Mouse (Mus musculus): Measurements from ENCODE around the gene Plekhh2.
A peak's percentile ranks its signal among the peaks of the same experiment; 100 is the strongest.

Plekhh2 gene

DNA sequence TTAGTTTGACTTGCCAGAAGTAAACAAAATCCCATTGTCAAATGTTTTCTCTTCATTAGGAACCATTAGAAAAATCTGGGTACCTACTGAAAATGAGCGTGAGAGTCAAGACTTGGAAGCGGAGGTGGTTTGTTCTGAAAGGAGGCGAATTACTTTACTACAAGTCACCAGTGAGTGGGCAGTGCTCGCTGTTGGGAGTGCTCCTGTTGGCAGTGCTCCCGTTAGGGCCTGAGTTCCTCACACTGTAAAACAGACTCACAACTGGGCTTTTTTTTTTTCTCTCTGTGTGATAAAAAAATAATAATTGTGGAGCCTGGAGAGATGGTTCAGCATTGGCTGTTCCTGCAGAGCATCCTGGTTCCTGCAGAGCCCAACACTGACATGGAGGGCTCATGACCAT is 63.4 kb downstream of the Plekhh2 start:
- no peak for DNase-seq

DNA sequence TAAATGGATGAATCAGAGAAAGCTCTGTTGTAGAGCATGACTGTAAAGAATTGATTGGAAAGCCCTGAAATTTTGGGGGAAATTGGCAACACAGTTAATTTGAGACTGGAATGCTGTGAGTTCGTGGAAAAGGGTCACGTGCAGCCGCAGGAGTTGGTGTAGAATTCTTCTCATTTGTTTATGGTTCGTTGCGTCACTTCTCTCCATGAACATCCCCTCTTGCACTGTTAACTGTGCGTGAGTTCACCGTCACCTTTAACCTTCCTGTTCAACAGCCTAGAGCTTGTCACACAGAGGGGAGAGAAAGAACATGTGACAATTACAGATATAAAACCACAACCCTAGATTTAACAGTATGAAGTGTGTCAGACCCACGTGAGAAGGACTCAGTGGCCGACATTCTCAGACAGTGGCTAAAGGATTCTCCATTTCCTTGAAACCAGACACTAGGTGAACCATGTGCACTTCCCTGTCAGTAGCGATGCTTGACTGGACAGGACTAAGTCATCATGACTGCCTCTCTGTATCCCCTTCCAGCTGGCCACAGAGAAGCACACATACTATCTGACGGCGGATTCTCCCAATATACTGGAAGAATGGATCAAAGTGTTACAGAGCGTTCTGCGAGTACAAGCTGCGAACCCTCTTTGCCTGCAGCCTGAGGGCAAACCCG is 65.1 kb downstream of the Plekhh2 start:
- no peak for DNase-seq

DNA sequence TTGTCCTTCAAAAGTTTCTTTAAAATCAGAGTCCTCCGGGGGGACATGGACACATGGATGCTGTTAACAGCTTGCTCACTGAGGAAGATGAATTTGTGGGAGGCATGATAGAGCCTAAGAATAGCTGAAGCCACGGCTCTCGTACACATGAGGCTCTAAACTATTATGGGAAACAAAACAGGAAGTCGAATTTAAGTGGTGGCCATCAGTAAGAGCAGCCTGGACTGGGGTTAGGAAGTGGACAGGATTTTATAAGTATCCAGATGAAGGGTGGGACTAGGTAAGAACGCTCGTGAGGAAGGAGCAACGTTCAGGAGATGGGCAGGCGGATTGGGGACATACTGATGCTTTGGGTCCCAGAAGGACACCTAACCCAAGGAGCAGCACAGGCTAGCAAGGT is 67.6 kb downstream of the Plekhh2 start:
- no peak for DNase-seq

DNA sequence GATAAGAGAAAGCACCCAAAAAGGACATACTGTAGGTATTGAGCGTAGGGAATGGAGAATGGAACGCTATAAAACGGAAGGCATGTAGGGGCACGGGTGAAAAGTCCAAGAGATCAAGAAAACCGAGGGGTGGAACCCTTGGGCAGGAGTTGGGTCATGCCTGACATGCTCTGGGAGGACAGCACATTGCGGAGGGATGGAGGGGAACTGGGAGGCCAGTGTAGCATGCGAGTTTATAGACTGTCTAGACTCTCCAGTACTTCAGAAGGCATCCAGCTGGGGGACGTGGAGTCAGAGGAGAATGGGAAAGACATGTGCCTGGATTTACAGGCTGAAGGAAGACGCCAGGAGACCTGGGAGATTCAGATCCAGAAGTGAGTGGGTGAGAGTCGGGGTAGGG is 68.1 kb downstream of the Plekhh2 start:
- DNase-seq: no peak

DNA sequence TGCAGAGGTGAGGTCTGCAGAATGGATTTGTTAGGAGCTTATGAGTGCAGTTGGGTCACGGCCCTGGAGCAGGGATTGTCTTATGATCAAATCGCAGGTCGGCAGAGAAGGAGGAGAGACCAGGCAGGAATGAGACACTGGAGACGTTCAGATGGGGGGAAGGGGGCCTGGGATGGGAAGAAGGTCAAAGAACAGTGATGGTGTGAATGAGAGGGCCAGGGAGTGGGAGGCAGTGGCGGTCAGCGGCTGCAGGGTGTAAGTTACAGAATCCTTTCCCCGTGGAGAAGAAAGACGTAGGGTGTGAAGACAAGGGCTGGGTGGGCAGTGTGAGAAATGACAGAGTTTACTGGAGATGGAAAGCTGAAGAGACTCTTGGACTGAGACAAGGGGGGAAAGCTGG is 69.1 kb downstream of the Plekhh2 start:
- DNase-seq: no peak

DNA sequence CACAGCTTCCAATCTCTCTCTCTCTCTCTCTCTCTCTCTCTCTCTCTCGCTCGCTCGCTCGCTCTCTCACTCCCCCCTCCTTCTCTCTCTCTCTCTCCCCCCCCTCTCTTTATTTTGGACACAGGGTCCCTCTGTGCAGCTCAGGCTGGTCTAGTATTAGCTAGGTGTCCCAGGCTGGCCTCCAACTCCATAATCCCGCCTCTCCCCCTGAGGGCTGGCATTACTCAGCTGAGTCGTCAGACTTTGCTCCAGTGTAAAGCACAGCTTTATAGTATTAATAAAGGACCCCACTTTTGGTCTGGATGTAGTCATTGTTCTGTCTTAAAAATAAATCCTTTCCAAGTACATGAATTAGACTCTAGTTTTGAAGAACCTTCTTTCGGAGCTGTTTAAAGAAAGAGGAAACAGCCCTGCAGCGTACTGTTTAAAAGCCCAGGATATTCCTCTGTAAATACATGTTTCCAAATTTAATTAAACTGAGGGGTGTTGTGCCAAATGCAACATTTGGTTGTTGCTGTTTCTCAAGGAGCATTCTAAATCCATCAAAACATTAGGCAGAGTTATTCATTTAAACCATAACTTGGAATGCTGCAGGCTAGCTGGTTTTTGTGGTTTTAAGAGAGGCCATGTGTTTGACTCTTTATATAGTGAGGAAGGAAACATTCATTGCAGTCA is 70.2 kb downstream of the Plekhh2 start:
- no peak for DNase-seq

DNA sequence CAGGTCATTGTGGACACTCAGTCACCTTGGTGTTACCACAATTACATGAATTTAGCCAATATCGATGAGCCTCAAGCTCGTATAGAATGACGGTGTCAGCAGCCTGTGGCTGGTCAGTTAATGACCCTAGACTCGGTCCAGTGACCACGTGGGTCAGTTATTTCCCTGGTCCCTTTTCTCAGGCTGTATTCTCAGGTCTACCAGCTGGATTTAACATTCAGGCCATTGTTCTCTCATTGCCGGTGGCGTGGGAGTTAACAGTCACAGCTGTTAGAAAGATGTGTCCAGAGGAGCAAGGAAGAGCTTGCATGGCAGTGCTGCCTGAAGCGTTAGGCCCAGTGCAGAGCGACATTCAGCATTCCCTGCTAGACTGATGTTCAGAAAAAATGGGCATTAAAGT is 72.4 kb downstream of the Plekhh2 start:
- no peak for DNase-seq

DNA sequence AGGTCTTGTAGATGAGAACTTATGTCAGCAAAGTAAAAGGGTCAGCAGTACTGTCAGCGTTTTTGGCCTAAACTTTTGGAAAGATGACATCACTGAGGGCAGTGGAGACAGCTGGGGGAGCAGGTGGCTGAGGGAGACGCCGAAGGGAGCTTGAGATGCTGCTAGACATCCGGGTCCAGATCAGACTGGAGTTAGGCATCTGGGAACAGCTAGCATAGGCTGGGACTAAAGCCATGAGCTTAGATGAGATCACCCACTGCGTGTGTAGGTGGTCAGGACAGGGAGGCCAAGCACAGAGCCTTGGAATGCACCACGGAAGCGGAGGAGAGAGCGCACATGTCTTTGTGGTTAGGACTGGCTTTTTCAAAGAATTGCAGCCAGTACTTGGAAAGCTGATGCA is 73.4 kb downstream of the Plekhh2 start:
- no peak for DNase-seq

DNA sequence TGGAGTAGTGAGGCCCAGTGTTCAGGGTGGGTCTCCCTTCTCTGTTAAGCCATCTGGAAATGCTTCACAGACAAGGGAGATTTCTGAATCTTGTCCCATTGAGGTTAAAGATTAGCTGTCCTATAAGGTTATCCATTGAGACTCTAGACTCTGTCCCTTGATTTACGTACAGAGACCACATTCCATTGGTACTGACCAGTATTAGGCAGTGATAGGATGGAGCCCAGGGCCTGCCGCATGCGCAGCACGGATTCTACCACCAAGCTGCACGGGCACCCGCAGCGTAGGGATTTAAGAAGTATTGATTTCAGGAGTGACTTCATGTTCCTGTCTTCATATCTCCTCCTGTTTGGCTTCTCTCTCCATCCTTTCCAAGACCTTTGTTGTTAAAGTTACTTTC is 78.4 kb downstream of the Plekhh2 start:
- DNase-seq: no peak

DNA sequence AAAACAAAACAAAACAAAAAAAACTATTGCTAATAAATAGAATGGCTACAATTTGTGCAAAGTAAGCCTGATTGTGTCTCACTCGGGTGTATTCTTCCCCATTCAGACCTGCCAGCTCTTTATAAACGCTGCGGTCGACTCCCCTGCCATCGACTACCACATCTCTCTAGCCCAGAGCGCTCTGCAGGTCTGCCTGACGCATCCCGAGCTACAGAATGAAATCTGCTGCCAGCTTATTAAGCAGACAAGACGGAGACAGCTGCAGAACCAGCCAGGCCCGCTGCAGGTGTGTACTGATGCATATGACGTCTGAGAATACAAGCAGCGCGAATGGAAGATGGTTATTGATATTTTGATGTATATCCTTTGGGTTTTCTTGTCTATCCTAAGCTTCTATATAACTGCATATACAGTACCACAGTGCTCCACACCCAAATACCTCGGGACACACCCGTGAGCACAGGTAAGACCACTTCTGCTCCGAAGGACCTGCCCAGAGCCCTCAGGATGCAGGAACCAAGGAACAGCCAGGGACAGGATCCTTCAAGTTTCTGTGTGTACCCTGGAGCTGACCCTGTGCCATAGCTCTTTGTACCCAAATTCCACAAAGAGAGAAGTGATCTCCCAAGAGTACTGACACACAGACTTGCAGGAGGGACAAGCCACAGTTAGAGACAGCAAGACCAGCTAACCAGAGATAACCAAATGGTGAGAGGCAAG is 79.9 kb downstream of the Plekhh2 start:
- DNase-seq: no peak

DNA sequence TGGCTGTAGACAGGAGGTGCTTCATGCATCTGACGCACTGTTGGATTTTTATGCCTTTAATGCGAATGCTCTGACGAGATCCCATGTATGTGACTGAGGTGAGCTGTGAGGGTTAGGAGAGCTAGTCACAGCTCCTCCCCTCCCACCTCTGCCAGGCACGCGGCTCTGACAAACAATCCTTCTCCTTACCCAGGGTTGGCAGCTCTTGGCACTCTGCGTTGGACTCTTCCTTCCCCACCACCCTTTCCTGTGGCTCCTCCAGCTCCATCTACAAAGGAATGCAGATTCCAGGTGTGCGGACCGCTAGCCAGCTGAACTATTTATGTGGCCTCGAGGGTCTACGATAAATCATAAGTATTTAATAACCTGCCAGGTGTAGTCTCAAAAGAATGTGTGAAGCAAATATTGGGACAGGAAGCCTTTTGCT is 84.3 kb downstream of the Plekhh2 start:
- DNase-seq: no peak

DNA sequence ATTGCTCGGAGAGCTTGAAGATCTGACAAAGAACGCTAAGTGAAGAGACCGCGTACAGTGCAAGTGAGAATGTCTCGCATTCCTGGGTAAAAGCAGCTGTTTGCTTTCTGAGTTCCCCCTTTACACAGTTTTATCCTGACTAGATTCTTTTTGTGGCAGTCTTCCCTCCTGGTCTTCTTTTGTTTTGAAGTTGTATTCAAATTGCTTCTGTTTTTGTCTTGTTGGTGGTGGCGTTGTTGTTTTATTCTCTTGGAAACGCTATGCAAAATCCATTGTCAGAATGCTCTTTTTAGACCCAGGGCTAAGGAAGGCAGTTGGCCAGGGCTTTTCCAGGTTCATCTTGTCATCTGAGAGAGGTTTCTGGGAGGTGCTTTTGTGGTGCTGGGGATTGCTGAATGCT is 84.8 kb downstream of the Plekhh2 start:
- DNase-seq: no peak

DNA sequence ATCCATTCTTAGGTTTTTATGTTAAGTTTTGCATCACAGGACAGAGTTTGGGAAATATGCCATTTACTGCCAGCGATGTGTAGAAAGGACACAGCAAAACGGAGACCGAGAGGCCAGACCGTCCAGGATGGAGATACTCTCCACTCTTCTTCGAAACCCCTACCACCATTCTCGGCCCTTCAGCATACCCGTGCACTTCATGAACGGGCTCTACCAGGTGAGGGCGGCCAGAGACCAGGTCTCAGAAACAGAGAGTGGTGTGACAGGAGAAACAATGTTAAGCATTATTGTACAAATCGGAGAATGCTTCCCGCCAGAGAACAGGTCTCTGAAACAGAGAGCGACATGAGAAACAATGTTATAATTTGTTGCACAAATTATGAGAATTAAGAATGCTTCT is 86.2 kb downstream of the Plekhh2 start:
- no peak for DNase-seq

DNA sequence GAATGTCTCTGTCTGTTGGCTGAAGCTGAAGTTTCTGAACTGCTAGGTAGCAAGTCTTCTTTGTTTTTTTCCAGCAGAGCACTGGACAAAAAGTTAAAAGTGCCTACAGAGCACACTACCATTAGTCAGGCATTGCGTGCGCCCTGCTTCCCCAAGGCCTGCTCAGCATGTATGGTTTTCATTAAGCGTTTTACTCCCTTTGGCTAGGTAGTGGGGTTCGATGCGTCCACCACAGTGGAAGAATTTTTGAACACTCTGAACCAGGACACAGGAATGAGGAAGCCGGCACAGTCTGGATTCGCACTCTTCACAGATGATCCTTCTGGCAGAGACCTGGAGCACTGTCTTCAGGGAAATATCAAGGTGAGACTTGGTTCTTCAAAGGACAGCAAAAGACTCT is 87.2 kb downstream of the Plekhh2 start:
- no peak for DNase-seq

DNA sequence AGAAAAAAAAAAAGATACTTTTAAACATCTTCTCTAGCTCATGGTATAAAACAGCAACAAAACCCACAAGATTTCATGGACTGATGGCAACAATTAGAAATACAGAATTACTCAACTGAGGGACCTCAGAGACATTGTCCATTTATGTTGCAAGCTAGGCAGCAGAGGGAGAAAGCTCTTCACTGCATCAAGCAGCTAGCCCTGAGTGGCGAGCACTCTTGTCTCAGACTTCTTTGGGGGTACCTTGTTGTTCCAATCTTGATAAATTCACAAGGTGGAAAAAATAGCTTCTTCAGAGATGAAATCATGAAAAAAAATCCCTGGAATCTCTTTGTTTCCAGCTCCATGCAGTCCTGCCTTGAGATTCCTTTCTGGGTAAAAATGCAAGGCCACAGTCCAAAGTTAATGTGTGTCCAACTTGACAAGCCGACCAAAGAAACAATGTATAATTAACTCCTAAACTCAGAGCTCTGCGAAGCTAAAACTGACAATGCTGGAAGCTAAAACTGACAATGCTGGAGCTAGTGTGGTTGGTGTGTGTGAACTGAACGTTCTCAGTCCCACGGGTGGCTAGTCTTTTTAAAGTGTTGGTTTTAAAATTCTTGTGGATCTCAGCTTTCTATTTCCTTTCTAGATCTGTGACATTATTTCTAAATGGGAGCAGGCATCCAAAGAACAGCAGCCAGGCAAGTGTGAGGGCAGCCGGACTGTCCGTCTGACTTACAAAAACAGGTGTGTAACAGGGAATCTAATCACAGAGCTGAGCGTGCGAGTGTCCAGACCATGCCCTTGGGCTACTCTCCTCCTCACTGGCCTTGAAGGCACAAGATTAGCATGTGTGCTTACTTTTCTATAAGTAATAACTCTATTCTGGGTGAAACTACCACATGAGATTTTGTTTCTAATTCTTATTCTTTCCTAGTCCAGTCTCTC is 88.6 kb downstream of the Plekhh2 start:
- no peak for DNase-seq

DNA sequence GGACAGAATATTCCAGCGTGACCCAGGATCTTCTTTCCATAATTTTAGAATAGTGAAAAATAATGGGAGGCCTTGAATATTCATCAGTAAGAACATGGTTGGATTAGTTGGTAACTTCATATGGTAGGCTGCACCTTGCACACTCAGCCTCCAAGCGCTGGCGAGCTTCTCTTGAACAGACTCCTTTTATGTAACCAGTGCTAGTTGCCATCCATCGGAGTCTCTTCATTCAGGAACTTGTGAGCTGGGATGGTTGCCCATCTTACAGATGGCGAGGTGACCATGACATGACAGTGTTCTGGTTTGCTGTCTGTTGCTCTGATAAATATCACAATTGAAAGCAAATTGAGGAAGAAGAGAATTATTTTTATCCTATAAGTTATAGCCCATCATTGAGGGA is 90.1 kb downstream of the Plekhh2 start:
- peak; percentile 71 for DNase-seq

DNA sequence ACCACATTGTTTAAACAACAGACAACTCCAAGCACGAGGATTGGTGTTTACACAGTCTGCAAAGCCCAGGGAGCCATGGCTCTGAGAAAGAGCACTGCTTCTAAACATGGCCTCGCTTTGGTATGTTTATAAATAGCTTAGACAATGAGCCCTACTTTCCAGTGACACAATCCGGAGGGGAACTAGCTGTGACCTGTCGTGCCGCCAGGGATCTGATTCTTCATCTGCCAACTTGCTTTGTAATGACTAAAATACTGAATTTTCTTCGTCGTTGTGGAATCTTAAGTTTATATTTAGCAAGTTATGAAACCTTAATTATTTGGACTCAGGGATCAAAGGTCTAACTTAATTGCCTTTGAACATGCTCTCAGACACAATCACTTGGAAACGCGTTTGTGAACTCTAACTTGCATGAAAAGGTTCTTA is 91.5 kb downstream of the Plekhh2 start:
- DNase-seq: no peak

DNA sequence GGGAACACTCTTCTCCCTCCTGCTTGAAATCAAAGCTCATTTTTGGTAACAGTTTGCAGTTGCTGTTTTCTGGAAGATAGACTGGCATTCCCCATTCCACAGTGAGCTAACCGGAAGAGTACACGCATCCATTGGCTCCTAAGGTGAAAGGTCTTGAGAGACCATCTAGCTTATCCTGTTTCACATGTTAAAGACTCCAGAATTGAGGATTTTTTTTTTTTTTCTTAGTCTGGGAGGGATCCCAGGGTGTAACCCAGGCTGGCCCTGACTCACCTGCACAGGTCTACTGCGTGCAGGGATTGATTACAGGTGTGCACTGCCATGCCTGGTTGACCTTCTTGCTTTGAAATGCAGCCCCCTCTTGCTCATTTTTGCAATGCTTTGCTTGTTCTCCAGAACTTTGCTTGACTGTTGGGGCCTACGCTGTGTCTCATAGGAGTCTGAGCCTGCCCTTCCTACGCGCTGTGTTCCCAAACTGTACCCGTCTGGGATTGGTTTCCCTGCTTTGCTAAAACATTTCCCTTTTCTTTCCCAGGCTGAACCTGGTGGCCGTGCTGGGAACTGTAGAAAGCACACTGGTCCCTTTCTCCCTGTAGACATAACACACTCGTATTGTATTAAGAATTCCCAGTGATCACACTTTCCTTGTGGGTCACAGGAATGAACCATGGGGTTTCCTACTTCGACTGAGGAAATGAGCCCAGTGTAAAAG is 92.2 kb downstream of the Plekhh2 start:
- no peak for DNase-seq

DNA sequence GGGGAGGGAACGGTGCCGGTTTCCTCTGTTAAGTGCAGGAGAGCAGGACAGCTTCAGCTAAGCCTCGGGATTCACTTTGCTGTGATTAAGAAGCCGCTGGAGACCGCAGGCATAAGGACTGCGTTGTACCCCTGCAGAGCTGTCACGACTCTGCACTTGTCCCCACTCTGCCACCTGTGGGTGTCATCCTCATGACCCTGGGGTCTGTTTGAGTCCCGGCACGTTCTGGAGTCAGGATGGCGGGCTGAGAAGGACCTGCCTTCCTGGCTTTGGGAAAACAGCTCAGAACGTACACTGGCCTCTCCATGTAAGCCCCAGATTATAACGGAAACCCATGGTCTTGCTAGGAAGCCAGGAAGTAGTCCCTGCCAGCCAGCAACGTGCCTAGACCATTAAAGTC is 95.3 kb downstream of the Plekhh2 start:
- no peak for DNase-seq

DNA sequence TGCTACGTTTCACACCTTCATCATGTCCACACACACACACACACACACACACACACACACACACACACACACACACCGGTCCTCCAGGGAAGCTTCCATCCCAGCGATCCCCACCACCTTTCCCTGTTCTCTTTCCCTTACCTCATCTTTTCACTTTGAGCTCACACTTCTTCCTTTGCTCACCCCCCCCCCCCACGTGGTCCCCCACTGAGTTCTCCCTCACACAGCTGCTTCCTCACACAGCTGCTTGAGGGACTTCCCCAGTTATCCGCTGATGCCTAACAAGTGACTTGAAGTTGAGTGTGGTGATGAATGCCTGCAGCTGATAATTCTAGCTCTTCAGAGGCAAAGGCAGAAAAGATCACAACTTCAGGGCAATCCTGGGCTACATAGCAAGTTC is 95.9 kb downstream of the Plekhh2 start:
- DNase-seq: no peak

DNA sequence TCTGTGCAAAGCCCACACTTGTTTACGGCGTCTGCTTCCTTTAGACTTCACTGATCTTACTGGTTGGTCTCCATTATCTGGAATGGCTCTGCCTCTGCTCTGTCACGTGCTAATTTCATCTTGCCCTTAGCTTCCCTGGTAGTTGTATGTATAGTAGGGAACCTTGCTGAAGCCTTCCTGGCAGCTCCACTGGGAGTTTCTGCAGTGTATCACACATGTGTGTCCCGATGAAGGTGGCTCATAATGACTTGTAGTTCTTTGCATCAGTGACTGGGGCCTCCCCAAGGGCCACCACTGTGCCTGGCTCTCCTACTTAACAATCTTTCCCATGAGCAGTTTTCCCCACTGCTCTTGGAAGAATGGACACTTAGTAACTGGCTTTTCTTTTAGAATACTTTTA is 96.9 kb downstream of the Plekhh2 start:
- DNase-seq: no peak

DNA sequence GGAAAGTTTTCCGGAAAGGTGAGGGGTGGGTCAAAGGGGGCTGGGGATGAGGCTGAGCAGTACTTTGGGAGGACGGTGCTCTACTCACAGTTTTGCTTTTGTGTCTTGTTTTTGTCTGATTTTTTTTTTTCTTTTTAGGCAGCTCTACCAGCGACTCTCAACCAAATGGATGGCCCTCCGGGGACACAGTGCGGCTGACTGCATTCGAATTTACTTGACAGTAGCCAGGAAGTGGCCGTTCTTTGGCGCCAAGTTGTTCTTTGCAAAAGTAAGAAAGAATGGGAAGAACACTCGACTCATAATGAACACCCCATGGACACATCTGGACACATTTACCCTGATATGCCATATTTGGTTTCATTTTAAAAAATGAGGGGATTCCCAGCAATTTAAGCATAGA is 99.8 kb downstream of the Plekhh2 start:
- DNase-seq: no peak

DNA sequence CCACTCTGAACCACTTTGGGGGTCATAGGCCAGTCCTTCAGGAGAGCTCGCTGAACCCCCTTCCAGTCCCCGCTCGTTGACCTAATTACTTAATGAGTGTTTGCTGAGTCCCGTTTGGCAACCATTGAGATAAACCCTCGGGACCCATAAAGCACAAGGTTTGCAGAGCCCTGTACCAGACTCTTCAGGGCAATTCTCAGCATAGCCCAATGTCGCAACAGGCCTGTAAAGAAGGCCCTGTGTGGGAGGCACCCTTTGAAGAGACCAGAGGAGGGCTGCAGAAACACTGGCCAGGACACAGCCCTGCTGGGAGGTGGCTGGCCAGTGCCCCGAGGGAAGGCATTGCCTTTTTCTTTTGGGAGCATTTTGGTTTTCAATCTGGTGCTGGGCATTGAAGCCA is 100.3 kb downstream of the Plekhh2 start:
- no peak for DNase-seq
